Mouse (Mus musculus) heart, embryonic 10.5 days (tissue): ENCODE measurements around the gene Hhat. TPM values are rescaled to one million over a fixed set of nuclear protein-coding genes. Genes with fewer than 3 reads are reported as not detected.

Experiments used
- DNase-seq: peaks from one replicate; pipeline ENCODE4 v3.0.0-alpha.2; 2017; ENCODE audit warnings: low spot score
- H3K27ac ChIP-seq: fragments of 300-500 bp; sonication (generic); 2 replicates; pipeline ENCODE4 v1.5.1; 2016; ENCODE audit warnings: mild to moderate bottlenecking
- H3K27me3 ChIP-seq: fragments of 300-500 bp; sonication (generic); 2 replicates; pipeline ENCODE4 v1.6.1; 2016; ENCODE audit warnings: mild to moderate bottlenecking; ENCODE audit not compliant: poor library complexity, insufficient read depth, severe bottlenecking
- H3K36me3 ChIP-seq: fragments of 300-500 bp; sonication (generic); 2 replicates; pipeline ENCODE4 v1.6.1; 2016; ENCODE audit warnings: mild to moderate bottlenecking, moderate library complexity
- H3K4me1 ChIP-seq: fragments of 300-500 bp; sonication (generic); 2 replicates; pipeline ENCODE4 v1.6.1; 2016; ENCODE audit warnings: mild to moderate bottlenecking
- H3K4me3 ChIP-seq: fragments of 300-500 bp; sonication (generic); 2 replicates; pipeline ENCODE4 v1.5.1; 2016; ENCODE audit warnings: mild to moderate bottlenecking, moderate library complexity
- H3K9me3 ChIP-seq: fragments of 300-500 bp; sonication (generic); 2 replicates; pipeline ENCODE4 v1.6.1; 2016; ENCODE audit warnings: mild to moderate bottlenecking, moderate library complexity
- WGBS: fragments of 180-500 bp; shearing (Covaris S2); methylation state at CpG from one replicate; pipeline ENCODE4 v1.1.7; 2016; 5-methylcytosine and 5-hydroxymethylcytosine counted together
- polyA plus RNA-seq: library from polyadenylated mRNA; unstranded; fragments of >200 nt; fragmentation: Nextera tagmentation; extraction: Ambion mirVana; gene quantifications from 2 replicates; pipeline ENCODE4 v1.2.1, GENCODE M21; 2016

Hhat gene
- polyA plus RNA-seq, 1 experiment from 2014 or later: 6.8 TPM

DNA sequence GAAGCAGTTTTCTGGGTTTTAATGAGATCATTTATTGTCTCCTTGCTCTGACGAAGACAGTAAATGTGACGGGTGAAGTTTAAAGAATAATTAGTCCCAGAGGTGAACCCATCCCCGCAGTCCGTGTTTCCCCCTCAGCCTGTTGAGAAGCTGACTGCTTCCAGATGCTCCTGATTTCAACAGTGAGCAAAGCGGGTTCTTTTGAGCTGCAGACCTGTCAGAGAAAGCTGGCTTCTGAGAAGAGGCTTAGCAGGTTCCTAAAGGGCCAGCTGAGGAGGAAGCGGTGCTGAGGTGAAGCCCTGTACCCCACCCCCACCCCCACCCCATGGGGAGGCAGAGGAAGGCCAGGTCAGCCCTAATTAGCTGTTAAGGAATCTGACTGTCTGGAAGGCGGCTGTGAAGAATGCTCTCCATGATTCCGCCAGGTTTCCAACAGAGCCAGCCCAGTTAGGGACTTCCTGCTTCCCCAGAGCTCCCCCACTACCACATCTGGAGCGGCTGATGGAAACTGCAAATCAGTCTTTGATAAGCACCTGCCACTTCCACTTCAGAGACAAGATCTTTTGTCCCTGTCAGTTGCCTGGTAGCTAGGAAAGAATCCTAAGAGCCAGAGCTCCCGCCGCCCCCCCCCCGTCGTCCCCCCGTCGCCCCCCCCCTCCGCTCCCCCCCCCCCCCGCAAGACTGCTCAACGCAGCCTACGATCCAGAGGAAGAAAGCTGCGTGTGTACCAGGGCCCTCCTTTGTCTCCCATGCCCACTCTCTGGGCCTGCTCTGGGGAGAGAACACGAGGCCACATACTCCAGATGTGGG is 25.4 kb upstream of the Hhat start:
- DNase-seq: peak; percentile 81

DNA sequence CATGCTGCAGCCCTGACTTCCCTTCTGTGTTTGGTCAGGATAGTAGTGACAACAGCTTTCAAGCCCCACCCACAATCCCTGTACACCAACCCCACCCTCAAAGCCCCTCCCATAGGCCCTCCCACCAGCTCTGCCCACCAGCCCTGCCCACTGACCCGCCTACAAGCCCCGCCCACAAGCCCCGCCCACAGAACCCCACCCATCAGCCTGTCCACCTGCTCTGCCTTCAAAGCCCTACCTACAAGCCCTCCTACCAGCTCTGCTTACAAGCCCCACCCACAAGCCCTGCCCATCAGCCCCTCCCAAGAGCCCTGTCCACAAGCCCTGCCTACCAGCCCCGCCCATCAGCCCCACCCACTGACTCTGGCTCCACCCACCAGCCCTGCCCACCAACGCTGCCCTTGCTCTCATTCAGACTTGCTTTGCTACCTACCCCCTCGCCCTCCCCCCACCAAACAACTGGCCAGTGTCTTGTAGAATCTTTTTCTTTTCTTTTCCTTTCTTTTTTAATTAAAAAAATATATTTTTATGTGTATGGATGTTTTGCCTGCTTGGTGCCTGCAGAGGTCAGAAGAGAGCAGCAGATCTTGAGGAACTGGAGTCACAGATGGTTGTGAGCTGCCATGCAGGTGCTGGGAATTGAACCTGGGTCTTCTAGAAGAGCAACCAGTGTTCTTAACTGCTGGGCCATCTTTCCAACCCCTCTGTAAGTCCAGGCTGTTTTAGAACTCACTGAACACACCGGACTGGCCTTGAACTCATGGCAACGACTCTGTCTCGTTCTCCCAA is 24.1 kb upstream of the Hhat start:
- Histone ChIP-seq H3K36me3 (no peaks in the 10 kb centered on the region), H3K4me3 (no peak overlapping the region), H3K9me3 (no peaks in the 10 kb centered on the region), H3K27ac (no peak overlapping the region), H3K27me3 (no peaks in the 10 kb centered on the region), H3K4me1 (peaks cover 60% of the 10 kb centered on the region)
- 59% methylated on average over 9 of the region's 9 CpGs for WGBS
- DNase-seq: no peak

More for the DNA sequence above, 25.4 kb upstream of the Hhat start:
- WGBS: 1% methylated on average over 11 of the region's 21 CpGs
- H3K27ac ChIP-seq: peak overlapping the region; percentile 78
- no peaks in the 10 kb centered on the region for H3K36me3 ChIP-seq
- no peaks in the 10 kb centered on the region for H3K27me3 ChIP-seq
- no peaks in the 10 kb centered on the region for H3K9me3 ChIP-seq
- H3K4me3 ChIP-seq: peak overlapping the region; percentile 34
- H3K4me1 ChIP-seq: peaks cover 59% of the 10 kb centered on the region

DNA sequence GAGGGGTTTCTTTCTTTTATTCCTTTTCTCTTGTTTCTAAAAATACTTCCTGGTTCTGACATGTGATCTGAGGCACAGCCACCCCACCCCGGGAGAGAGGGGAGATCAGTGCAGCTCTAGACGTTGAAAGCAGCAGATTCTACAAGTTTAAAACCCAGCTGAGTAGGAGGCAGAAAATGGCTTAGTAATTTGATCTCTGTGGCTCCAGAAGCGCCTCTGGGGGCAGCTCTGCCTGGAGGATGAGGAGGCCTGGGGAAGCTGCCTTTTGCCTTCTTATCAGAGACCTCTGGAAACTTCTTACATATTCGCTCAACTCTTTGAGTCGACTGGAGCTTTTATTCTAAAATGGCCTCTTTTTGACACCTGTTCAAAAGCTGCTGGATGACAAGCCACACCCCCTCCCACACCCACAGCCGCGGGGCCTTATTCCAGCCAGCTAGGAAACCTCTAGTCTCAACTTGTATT is 20.9 kb upstream of the Hhat start:
- DNase-seq: peak; percentile 78
- H3K4me3 ChIP-seq: no peak overlapping the region
- WGBS: 4% methylated on average over 7 of the region's 7 CpGs

DNA sequence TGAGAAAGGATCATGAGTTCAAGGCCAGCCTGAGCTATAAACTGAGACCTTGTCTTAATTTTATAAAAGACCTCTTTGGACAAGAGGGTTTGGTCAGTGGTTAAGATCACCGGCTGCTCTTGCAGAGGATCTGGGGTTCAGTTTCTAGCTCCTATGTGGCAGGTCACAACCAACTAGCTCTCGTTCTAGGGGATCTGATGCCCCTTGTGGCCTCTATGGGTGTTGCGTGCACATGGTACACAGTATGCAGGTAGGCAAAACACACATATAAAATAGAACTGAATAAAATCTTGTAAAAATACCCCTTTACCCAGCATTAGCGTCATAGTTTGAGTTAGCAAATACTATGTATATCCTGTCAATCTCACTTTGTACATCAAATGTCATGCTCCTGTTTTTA is 19.4 kb upstream of the Hhat start:
- WGBS: 83% methylated on average over 4 of the region's 4 CpGs
- Histone ChIP-seq H3K9me3 (no peaks in the 10 kb centered on the region), H3K27ac (no peak overlapping the region), H3K4me3 (no peak overlapping the region), H3K36me3 (no peaks in the 10 kb centered on the region), H3K4me1 (peaks cover 41% of the 10 kb centered on the region), H3K27me3 (no peaks in the 10 kb centered on the region)
- DNase-seq: no peak

More for the DNA sequence above, 20.9 kb upstream of the Hhat start:
- H3K27ac ChIP-seq: peak overlapping the region; percentile 80
- H3K27me3 ChIP-seq: no peaks in the 10 kb centered on the region
- H3K9me3 ChIP-seq: no peaks in the 10 kb centered on the region
- peaks cover 49% of the 10 kb centered on the region for H3K4me1 ChIP-seq
- H3K36me3 ChIP-seq: no peaks in the 10 kb centered on the region

DNA sequence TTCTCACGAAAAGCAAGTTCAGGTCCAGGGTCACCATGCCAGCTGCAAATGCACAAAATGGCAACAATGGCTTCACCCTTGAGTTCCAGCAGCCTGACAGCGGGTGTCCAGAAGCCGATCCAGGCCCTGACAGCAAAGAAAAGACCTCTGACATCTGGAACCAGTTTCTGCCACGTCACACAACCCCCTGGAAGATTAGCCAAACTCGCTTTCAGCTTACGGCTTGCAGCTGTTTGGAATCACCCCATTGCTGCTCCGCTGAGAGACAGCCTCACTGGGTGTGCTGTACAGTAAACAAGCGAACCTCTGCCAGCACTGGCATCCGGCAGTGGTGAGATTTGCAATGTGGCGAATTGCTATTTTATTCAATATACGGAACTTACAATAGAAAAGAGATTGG is 18.8 kb upstream of the Hhat start:
- DNase-seq: peak; percentile 68
- WGBS: 70% methylated on average over 11 of the region's 11 CpGs

DNA sequence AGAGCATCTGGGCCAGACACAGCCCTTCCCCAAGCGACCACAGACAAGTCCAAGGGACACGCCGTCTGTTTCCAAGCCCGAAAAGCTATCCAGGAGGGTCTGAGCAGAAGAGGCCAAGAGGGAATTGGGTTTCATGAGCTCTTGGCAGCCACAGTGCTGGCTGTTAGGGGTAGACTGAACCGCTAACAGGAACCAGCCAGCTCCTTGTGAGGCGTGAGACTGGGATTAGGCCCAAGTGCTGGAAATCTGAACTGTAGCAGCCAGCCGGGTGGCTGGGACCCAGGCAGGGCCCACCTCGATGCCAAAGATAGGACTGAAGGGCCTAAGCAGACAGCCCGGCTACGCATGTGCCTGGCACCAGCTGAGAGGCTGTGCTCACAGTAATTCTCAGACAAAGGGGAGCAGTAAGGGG is 18.1 kb upstream of the Hhat start:
- no peaks in the 10 kb centered on the region for H3K36me3 ChIP-seq
- H3K27ac ChIP-seq: peak overlapping the region; percentile 67
- WGBS: 70% methylated on average over 10 of the region's 10 CpGs
- no peak overlapping the region for H3K4me3 ChIP-seq
- H3K4me1 ChIP-seq: peaks cover 38% of the 10 kb centered on the region
- peak; percentile 61 for DNase-seq
- no peaks in the 10 kb centered on the region for H3K27me3 ChIP-seq
- no peaks in the 10 kb centered on the region for H3K9me3 ChIP-seq

More for the DNA sequence above, 18.8 kb upstream of the Hhat start:
- peaks cover 40% of the 10 kb centered on the region for H3K4me1 ChIP-seq
- no peak overlapping the region for H3K4me3 ChIP-seq
- H3K36me3 ChIP-seq: no peaks in the 10 kb centered on the region
- H3K27me3 ChIP-seq: no peaks in the 10 kb centered on the region
- H3K9me3 ChIP-seq: no peaks in the 10 kb centered on the region
- H3K27ac ChIP-seq: no peak overlapping the region

DNA sequence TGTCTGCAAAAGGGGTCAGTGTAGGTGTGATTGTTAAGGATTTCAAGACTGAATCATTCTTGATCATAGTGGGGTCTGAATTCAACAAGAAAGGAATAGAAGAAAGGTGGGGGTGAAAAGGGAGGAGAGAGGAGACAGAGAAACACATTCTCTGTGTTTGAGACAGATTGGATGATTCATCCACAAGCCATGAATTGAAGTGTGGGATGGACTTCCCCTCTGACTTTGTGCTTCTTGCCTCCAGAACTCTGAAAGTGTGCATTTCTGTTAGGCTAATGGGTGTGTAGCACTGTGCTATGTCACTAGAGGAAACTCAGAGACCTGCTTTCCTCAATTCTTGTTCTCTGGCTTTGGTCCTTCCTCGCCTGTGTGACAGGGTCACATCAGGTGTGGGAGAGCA is 15.2 kb upstream of the Hhat start:
- no peak overlapping the region for H3K4me3 ChIP-seq
- peaks cover 9% of the 10 kb centered on the region; the same call in 1 of the 2 replicates for H3K27me3 ChIP-seq
- peaks cover 22% of the 10 kb centered on the region for H3K4me1 ChIP-seq
- no peaks in the 10 kb centered on the region for H3K36me3 ChIP-seq
- peak overlapping the region; percentile 48; the same call in 1 of the 2 replicates for H3K27ac ChIP-seq
- WGBS: 62% methylated on average over 1 of the region's 1 CpGs
- no peaks in the 10 kb centered on the region for H3K9me3 ChIP-seq
- peak; percentile 60 for DNase-seq

DNA sequence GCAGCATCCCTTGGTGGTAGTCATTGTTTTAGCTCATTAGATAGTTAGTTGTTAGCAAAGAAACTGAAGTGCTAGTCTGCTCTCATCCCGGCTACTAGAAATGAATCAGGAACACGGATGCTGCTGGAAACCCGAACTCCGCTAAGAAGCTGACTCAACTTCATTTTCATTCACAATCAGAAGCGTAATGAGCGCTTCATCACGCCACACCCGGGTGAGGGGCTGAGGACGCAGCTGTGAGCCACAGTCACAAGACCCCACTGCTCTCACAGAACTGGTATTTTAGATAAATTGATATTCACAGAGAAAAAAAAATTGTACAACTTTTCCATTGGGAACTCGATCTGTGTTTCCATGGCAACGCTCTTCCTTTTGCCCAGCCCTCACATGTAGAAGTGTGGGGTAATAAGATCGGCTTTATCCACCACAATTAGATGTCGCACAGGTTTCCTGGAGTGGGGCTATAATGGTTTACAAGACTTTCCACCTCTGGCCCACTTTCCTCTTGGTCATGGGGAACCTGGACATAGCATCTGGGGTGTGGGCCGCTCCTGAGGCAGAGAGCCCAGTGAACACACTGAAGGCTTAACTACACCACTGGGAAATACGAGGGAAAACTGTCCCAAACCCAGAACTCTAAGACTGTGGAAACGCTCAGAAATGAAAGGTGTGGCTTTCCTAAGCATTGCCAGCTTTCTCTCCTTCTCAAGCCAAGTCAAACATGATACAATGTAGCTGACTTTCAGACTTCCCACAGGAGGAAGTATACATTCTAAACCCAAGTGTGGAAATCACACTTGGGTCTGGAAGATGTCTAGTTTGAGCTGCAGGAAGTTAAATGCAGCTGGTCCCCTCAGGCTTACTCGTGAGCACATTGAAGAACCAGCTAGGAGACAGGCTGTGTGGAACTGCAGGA is 14.3 kb upstream of the Hhat start:
- Histone ChIP-seq H3K36me3 (no peaks in the 10 kb centered on the region), H3K27ac (peak overlapping the region; percentile 48; the same call in 1 of the 2 replicates), H3K4me3 (no peak overlapping the region), H3K27me3 (peaks cover 9% of the 10 kb centered on the region; the same call in 1 of the 2 replicates), H3K9me3 (no peaks in the 10 kb centered on the region), H3K4me1 (peaks cover 18% of the 10 kb centered on the region; the same call in 1 of the 2 replicates)
- 74% methylated on average over 17 of the region's 17 CpGs for WGBS
- peak; percentile 53 for DNase-seq

DNA sequence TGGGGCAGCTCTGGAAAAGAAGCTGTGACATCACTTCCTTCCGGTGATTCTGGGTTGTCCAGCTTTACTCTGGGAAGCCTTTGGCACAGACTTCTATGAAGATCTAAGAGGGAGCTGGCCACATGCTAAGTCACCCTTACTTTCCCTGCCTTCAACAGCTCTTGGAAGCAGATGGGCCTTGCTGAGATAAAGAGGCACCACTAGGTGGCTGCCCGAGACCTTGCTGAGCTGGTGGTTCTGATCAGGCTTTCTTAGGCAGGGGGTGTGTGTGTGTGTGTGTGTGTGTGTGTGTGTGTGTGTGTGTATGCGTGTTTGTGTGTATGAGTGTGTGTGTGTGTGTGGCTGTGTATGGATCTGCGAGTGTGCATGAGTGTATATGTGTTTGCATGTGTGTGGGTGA is 13.4 kb upstream of the Hhat start:
- H3K27me3 ChIP-seq: peaks cover 9% of the 10 kb centered on the region; the same call in 1 of the 2 replicates
- no peak overlapping the region for H3K4me3 ChIP-seq
- no peaks in the 10 kb centered on the region for H3K9me3 ChIP-seq
- WGBS: 25% methylated on average over 4 of the region's 4 CpGs
- peaks cover 18% of the 10 kb centered on the region; the same call in 1 of the 2 replicates for H3K4me1 ChIP-seq
- H3K27ac ChIP-seq: no peak overlapping the region
- no peak for DNase-seq
- H3K36me3 ChIP-seq: no peaks in the 10 kb centered on the region

DNA sequence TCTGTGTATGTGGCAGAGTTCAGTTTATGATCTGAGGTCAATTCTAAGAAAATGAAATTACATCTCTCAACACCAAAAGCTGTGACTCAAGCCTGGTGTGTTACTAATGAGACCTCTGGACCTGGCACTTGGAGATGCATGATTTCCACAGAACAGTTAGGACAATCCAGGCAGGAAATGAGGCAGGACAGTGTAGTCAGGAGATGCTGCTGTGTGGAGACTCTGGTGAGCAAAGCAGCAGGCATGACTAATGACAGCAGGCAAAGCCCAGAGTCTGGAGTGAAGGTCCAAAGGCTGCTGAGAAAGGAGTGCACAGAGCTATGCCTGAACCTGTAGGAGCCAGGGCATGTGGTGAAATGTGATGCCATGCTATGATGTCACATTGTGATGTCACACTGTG is 10.2 kb upstream of the Hhat start:
- peaks cover 9% of the 10 kb centered on the region; the same call in 1 of the 2 replicates for H3K27me3 ChIP-seq
- no peaks in the 10 kb centered on the region for H3K9me3 ChIP-seq
- H3K36me3 ChIP-seq: no peaks in the 10 kb centered on the region
- peaks cover 25% of the 10 kb centered on the region; the same call in 1 of the 2 replicates for H3K4me1 ChIP-seq
- no peak for DNase-seq
- no peak overlapping the region for H3K27ac ChIP-seq
- no peak overlapping the region for H3K4me3 ChIP-seq

DNA sequence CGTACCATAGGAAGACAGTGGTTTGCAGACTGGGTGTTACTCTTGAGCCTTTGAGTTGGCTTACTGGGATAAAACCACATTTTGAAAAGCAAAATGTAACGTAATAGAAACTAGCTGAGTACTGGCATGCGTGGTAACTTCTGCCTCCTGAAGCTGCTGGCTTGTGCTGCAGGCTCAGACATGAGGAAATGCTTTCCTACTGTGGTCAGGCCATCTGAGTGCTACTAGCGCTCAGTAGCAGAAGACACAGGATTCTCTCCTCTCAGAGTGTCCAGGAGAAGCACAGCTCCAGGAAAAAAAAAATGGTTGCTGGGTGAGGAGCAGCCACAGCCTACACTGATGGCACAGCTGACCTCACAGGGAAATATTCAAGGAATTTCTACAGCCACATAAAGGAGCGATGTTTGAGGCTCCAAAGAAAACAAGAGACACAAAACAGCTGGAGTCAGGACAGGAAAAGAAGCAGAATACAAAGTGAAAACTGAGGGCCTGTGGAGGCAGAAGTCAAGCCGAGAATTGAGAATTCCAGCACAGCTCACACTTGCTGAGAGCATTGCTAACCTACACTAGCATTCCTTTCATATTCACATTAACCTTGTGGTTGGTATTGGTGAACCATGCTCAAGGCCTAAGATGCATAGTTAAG is 8.0 kb upstream of the Hhat start:
- WGBS: 46% methylated on average over 6 of the region's 6 CpGs
- Histone ChIP-seq H3K27me3 (peaks cover 8% of the 10 kb centered on the region; the same call in 1 of the 2 replicates), H3K4me3 (no peak overlapping the region), H3K9me3 (no peaks in the 10 kb centered on the region), H3K4me1 (peaks cover 18% of the 10 kb centered on the region; the same call in 1 of the 2 replicates), H3K36me3 (no peaks in the 10 kb centered on the region), H3K27ac (peak overlapping the region; percentile 8; the same call in 1 of the 2 replicates)
- no peak for DNase-seq

DNA sequence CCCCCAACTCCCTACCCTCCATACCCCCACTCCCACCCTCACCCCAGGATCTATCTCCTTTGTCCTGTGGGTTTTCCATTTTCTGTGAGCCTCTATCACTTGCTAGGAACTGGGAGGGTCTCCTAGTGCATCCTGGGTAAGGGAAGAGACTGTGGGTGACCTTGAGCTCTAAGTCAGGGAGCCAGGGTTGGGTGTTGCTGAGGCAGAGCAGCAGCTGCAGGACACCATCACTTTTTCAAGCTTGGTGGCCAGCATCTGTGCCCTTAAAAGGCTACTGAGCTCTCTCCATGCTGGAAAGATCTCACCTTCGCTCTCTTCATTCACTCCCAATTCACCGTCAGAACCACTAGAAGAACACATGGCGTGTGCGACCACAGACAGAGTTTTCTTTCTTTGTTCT is 7.2 kb upstream of the Hhat start:
- Histone ChIP-seq H3K4me1 (peaks cover 18% of the 10 kb centered on the region; the same call in 1 of the 2 replicates), H3K4me3 (no peak overlapping the region), H3K36me3 (no peaks in the 10 kb centered on the region), H3K9me3 (no peaks in the 10 kb centered on the region), H3K27ac (peak overlapping the region; percentile 8), H3K27me3 (peaks cover under 1% of the 10 kb centered on the region; the same call in 1 of the 2 replicates)
- 82% methylated on average over 4 of the region's 4 CpGs for WGBS
- DNase-seq: no peak
